Mouse (Mus musculus): ENCODE results near the gene Rnf167. TPM values are rescaled to one million over a fixed set of nuclear protein-coding genes. Genes with fewer than 3 reads are reported as not detected.
A peak's percentile ranks its signal among the peaks of the same experiment; 100 is the strongest.

Rnf167 gene
- 10 to 100 TPM; 86.4 to 90.1 TPM for total RNA-seq (2021)
- long read RNA-seq, experiment 1, transcript Rnf167-201 (9 exons, 1,833 nt): major isoform, 68 of 107 reads
- long read RNA-seq, experiment 1, partial matches to known transcripts: 4 of 107 reads
- long read RNA-seq, experiment 1, other reads (novel, unspliced or antisense): 34 of 107 reads
- long read RNA-seq, experiment 2, transcript Rnf167-201 (9 exons, 1,833 nt): major isoform, 40 of 60 reads
- long read RNA-seq, experiment 2, partial matches to known transcripts: 4 of 60 reads
- long read RNA-seq, experiment 2, other reads (novel, unspliced or antisense): 14 of 60 reads

GRCm38 (mm10) chr11:70646691-70647650, at the start of gene Rnf167, which contains the start of gene Slc25a11:
Gene Rnf167 (plus strand): TSS chr11:70647235.
Gene Slc25a11 (minus strand): TSS chr11:70647479.
- DNase-seq (ENCODE audit: low spot score in 2 of 2): peak; percentile 95 to 97

- DNase-seq (ENCODE audit: low spot score in 2 of 2): no peak
Observed at GRCm38 (mm10) chr11:70597301-70597700, 49.7 kb upstream of the Rnf167 start.

GRCm38 (mm10) chr11:70598451-70598953, 48.5 kb upstream of the Rnf167 start:
- no peak for DNase-seq (ENCODE audit: low spot score in 2 of 2)

DNA sequence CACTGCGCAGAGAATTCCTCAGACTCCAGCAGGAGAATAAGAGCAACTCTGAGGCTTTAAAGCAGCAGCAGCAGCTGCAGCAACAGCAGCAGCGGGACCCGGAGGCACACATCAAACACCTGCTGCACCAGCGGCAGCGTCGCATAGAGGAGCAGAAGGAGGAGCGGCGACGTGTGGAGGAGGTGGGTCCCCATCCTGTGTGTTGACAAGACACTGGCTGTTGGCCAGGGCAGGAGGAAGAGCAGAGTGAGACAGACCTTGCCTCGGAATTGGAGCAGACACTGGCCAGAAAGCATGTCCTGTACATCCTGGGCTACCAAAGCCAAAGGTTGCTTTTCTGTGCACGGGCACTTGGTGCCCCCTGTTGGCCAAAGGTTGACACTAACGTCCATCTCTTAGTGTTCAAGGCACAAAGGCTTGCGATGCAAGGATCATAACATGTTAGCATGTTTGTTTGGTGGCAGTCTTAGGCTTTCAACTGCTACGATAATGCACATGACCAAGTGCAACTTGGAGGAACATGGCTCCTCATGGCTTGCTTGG, 41.9 kb upstream of the Rnf167 start:
- DNase-seq (ENCODE audit: low spot score in 2 of 2): peak; percentile 70 to 74

DNA sequence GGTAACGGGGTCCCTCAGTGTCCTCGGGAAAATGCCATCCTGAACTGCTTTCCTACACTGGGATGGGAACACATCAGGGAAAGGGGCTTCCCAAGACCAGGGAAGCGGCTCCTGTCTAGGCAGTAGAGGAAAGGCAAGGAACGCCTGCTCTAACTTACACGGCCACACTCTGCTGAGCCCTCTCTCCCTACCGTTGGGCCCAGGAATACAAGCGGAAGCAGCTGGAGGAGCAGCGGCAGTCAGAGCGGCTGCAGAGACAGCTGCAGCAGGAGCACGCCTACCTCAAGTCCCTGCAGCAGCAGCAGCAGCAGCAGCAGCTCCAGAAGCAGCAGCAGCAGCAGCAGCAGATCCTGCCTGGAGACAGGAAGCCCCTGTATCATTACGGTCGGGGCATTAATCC, 40.3 kb upstream of the Rnf167 start:
- no peak for DNase-seq (ENCODE audit: low spot score in 2 of 2)

DNA sequence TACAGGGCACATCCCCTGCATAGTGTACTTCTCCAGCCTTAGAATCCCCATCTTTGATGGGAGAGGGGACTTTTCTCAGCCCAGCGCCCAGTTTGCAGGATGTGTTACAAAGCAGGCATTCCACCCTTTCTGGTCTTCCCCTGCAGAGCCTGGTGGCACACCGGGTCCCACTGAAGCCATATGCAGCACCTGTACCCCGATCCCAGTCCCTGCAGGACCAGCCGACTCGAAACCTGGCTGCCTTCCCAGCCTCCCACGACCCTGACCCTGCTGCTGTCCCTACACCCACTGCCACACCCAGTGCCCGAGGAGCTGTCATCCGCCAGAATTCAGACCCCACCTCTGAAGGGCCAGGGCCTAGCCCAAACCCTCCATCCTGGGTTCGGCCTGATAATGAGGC, 39.4 kb upstream of the Rnf167 start:
- DNase-seq (ENCODE audit: low spot score in 2 of 2): no peak

GRCm38 (mm10) chr11:70608381-70609066, 38.5 kb upstream of the Rnf167 start:
- DNase-seq (ENCODE audit: low spot score in 2 of 2): no peak

DNA sequence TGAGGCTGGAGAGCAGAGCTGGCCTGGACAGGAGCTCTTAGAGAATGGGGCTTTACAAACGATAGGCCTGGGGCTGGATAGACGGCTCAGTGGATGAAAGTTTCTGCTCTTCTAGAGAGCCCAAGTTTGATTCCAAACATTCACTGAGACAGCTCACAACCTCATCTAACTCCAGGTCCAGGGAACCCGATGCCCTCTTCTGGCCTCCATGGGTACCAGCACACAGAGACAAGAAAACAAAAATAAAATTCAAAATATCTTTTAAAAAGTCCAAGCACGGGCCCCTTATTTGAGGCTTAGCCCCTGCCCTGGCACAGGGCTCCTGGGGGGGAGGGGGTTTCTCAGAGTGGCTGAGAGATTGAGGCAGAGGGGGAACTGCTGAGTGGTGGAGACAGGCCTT, 36.3 kb upstream of the Rnf167 start:
- DNase-seq (ENCODE audit: low spot score in 2 of 2): no peak

- no peak for DNase-seq (ENCODE audit: low spot score in 2 of 2)
Observed at GRCm38 (mm10) chr11:70612505-70612904, 34.5 kb upstream of the Rnf167 start.

- DNase-seq (ENCODE audit: low spot score in 2 of 2): no peak
Observed at GRCm38 (mm10) chr11:70615074-70615473, 32.0 kb upstream of the Rnf167 start.

DNA sequence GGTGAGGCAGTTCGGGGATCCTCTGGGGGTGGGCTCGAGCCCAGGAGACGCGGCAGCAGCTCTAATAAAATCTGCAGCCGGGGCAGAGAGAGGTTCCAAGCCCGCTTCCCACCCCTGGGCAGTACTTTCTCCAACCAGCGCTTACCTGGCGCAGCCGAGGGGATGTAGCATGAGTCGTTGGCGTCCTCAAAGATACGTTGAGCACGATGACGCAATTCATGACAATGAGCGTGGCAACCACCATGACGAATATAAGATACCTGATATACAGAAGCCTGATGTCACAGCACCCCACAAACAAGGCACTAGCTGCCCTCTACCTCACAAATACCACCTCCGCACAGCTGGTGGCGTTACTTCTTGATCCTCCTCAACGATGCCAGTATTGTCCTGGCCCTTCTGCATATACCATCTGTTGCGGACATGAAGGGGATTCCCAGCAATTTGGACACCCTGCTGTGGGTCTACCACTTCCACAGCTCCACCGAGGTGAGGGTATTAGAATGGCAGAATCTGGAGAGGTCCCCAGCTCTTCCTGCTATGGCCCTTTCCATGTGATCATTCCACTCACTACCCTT, 31.4 kb upstream of the Rnf167 start, which contains the start of gene 4930544D05Rik:
TSS of gene 4930544D05Rik (plus strand) at position 333 of the 578 bp plus-strand sequence.
- DNase-seq (ENCODE audit: low spot score in 2 of 2): no peak

DNA sequence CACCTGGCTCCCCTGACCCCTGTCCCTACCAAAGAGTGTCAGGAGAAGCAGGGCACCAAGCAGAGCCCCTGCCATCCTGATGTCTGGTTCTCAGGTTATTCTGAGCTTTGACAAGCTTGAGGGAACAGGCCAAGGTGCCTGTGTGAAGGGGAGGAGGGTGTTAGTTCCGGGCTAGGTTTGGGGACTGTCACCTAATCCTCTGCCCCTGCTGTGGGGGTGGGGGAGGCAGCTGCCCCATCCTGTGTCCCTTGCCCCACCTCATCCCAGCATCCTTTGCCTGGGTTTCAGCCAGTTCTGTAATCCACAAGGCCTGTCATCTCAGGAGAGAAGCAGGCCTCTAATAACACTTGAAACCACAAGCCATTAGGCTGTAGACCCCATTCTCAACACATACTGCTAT, 27.9 kb upstream of the Rnf167 start, which contains the start of gene Chrne:
TSS of gene Chrne (minus strand) at position 116 of the 400 bp plus-strand sequence.
- DNase-seq (ENCODE audit: low spot score in 2 of 2): no peak

DNA sequence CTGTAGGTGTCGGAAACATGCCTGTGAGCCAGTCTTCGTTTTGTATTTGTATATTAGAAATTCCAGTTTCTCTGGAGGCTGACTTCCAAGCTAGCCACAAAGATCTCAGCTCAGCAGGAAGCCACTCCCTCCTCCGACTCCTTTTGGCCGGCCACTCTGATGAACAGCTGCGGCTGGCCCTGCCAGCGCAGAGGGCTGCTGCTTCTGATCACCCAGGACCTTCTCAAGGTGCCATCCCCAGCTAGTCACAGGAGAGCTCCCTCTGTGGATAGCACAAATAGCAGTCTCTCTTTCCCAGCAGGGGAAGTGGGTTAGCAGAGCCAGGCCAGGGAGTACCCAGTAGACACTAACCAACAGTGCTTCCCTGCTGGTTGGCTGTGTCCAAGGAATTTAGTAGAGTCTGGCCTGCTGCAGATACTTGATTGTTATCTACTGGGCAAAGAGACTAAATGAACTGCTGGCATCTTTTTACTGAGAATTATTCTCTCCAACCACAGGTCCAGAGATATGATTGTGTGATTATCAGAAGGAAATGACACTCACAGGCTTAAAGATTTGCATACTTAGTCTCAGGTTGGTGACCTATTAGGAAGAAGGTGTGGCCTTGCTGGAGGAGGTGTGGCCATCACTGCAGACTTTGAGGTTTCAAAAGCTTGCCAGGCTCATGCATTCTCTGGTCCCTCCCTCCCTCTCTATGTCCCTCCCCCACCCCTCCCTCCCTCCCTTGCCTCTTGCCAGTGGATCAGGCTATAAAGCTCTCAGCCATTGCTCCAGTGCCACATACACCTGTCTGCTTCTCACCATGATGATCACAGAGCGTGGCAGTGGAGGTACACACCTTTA, 24.8 kb upstream of the Rnf167 start:
- no peak for DNase-seq (ENCODE audit: low spot score in 2 of 2)

DNA sequence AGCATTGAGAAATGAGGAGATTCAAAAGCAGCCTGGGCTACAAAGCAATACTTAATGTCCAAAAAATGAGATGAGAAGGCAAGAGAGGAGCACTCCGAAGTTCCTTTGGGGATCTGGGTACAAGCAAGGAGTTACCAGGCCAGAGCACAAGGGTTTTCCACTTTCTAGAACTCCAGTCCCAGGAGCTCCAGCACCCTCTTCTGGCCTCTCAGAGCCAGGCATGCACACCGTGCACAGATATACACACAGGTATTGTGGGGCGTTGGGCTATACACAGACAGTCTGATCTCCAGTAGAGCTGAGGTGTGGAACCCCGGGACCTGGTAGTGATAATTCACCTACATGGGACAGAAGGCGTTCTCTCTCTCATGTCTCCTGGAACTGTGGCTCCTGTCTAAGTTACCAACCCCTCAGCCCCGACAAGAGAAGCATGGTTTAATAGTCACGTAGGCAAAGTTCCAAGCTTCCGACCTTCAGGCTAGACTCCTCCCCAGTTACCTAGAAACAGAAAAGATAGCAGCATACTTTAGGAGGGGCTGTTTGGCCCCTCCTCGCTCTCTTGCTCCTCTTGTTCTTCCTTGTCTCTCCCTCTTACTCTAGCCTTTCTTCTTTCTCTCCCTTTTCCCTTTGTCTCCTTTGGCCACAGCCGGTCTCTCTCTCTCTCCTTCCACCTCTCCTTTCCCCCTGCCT, 23.8 kb upstream of the Rnf167 start:
- DNase-seq (ENCODE audit: low spot score in 2 of 2): no peak

- DNase-seq (ENCODE audit: low spot score in 2 of 2): no peak
Observed at GRCm38 (mm10) chr11:70625473-70625872, 21.6 kb upstream of the Rnf167 start.

GRCm38 (mm10) chr11:70626877-70627276, 20.2 kb upstream of the Rnf167 start:
- DNase-seq (ENCODE audit: low spot score in 2 of 2): no peak

DNA sequence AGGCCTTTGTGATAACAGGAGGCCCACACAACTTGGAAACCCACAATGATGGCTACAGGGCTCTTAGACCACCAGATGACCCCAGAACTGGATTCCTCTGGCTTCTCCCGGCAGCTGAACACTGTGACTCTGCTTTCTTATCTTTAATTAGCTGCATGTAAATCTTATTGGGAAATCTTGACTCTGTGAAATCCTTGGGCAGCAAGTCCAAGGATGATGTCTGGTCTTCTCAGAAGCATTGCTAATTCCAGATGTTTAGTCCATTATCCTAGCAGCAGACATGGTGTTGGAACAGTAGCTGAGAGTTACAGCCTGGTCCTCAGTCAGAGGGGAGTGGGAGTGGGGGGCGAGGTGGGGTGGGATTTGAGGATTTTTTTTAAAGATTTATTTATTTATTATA, 18.6 kb upstream of the Rnf167 start:
- DNase-seq (ENCODE audit: low spot score in 2 of 2): no peak

DNA sequence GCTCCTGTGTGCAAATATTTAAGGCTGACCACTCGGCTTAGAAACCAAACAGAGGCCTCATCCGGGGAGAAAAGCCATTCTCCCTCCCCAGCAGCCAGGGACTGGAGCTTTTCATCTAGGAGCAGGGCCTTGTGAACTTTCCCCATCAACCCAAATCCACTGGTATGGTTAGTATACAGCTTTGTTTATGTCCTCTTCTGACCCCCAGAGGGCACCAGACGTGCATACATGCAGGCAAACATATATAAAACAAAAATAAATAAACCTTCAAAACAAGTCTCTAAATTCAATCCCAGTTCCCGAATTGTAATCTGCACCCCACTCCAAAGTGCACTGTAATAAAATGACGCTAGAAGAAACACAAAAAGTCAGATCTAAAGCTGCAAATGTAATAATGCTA, 17.5 kb upstream of the Rnf167 start:
- DNase-seq (ENCODE audit: low spot score in 2 of 2): no peak

- DNase-seq (ENCODE audit: low spot score in 2 of 2): no peak
Observed at GRCm38 (mm10) chr11:70630129-70630528, 16.9 kb upstream of the Rnf167 start.
